Comparison of ENCODE assay signal across 12 mouse cellular contexts in the genomic region with DNA sequence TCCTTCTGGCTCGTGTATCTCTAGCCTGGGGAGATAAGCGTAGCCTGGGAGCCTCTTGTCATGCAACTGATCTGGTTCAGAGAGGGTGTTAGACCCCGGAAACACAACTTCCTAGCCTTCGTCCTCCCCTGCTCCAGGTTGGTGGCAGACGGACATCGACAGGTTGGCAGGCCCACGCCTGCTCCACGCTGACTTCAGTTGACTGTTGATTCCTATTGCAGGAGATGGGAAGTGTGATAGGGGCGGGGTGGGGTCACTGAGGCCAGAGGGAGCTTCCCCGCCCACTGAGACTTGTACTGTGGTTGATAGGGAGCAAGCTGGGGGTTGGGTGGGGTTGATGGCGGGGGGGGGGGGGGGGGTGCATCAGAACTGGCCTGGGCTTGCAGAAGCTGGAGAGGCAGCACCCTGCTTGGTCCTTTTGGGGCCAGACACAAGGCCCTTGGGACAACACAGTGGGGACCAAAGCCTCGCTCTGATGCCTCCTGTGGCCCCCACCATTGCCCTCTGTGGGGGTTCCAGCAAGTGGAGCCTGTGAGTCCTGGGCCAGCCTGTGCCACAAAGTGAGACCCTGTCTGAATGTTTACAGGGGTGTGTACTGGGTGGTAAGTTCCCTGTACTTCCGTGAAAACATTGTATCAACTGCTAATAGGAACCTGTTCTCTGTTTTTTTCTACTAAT. TPM values are rescaled to one million over a fixed set of nuclear protein-coding genes. Genes with fewer than 3 reads are reported as not detected.
A peak's percentile ranks its signal among the peaks of the same experiment; 100 is the strongest.
DNase-seq lines count a peak whose midpoint lies in the region; ATAC-seq and TF ChIP-seq lines count a peak whose summit lies in the region.
"Had no signal": no experiment of that assay in that cellular context is flagged by ENCODE, and none has a peak within 500 bp of the region (broad histone marks: within the 10 kb centered on the region; RNA-seq: fewer than 3 reads in every experiment).

No protein-coding gene starts in this region.

- peak; percentile 25; the same call in 1 of the 2 replicates for TF ChIP-seq POLR2A in bone marrow, adult 2 months (IDR thresholded peaks at IDR 0.05; ENCODE audit: borderline replicate concordance, control insufficient read depth, low read depth, low read length)

- peak overlapping the region; percentile 97 for H3K27ac ChIP-seq in bone marrow, adult 2 months (ENCODE audit: control insufficient read depth, insufficient read depth, low read depth, low read length, poor library complexity)
- peak overlapping the region; percentile 76 for H3K27ac ChIP-seq in liver, embryonic 13.5 days
- H3K27ac ChIP-seq in stomach, postnatal 0 days (replicated peaks) = peak overlapping the region; percentile 85
- H3K27ac ChIP-seq: lung, embryonic 15.5 days had no signal

- peaks cover 13% of the 10 kb centered on the region for H3K36me3 ChIP-seq in liver, embryonic 13.5 days
- peaks cover 9% of the 10 kb centered on the region; the same call in 1 of the 2 replicates for H3K36me3 ChIP-seq in stomach, postnatal 0 days (ENCODE audit: control insufficient read depth, insufficient read depth, low read length)

- DNase-seq in lung, postnatal 10 days = peak; percentile 43
- DNase-seq in lung, postnatal 25 days (ENCODE audit: low spot score) = no peak
- peak; percentile 69 for DNase-seq in liver, embryonic 13.5 days
- DNase-seq in stomach, postnatal 0 days (ENCODE audit: low spot score) = no peak
- DNase-seq in adrenal gland, postnatal 14 days = no peak
- DNase-seq: adrenal gland, postnatal 10 days; cerebellum, postnatal 14 days had no signal

- TF ChIP-seq CTCF in bone marrow, adult 2 months (IDR thresholded peaks at IDR 0.05; ENCODE audit: control insufficient read depth, insufficient read depth, low read length) = no peak
- TF ChIP-seq CTCF in stomach, postnatal 0 days (IDR thresholded peaks at IDR 0.05; ENCODE audit: low read depth) = no peak

- no peak overlapping the region for H3K4me3 ChIP-seq in bone marrow, adult 2 months (replicated peaks; ENCODE audit: control insufficient read depth, low read depth, low read length)
- H3K4me3 ChIP-seq in liver, embryonic 13.5 days (replicated peaks) = peak overlapping the region; percentile 11
- H3K4me3 ChIP-seq in stomach, postnatal 0 days (ENCODE audit: low read depth, low read length) = no peak overlapping the region
- H3K4me3 ChIP-seq: embryonic facial prominence, embryonic 15.5 days; lung, embryonic 15.5 days had no signal

- ATAC-seq in liver, embryonic 13.5 days (ENCODE audit: low read depth) = peak; percentile 74
- no peak for ATAC-seq in stomach, postnatal 0 days (ENCODE audit: low FRiP score, low TSS enrichment)
- ATAC-seq in inflammation-experienced regulatory T-cells, adult 6 months = no peak
- ATAC-seq: intestine, postnatal 0 days had no signal

- H3K27me3 ChIP-seq in liver, embryonic 13.5 days = no peaks in the 10 kb centered on the region
- no peaks in the 10 kb centered on the region for H3K27me3 ChIP-seq in stomach, postnatal 0 days (ENCODE audit: control insufficient read depth, insufficient read depth, low read length)
- H3K27me3 ChIP-seq: lung, embryonic 15.5 days had no signal

- H3K4me2 ChIP-seq in liver, embryonic 13.5 days = peak overlapping the region; percentile 72
- no peak overlapping the region for H3K4me2 ChIP-seq in stomach, postnatal 0 days (replicated peaks; ENCODE audit: low read depth)
- H3K4me2 ChIP-seq: lung, embryonic 15.5 days had no signal

- TF ChIP-seq EP300 in stomach, postnatal 0 days (optimal IDR thresholded peaks at IDR 0.05) = no peak

- WGBS in bone marrow, adult 2 months = 11% methylated on average over 13 of the region's 13 CpGs
- 13% methylated on average over 12 of the region's 13 CpGs for WGBS in liver, embryonic 13.5 days (ENCODE audit: insufficient replicate concordance)
- 48% methylated on average over 12 of the region's 13 CpGs for WGBS in stomach, postnatal 0 days

- H3K9ac ChIP-seq in liver, embryonic 13.5 days = peak overlapping the region; percentile 57
- no peak overlapping the region for H3K9ac ChIP-seq in stomach, postnatal 0 days (ENCODE audit: low read length)
- H3K9ac ChIP-seq: embryonic facial prominence, embryonic 15.5 days; lung, embryonic 15.5 days had no signal

- peaks cover 8% of the 10 kb centered on the region; the same call in 1 of the 2 replicates for H3K4me1 ChIP-seq in bone marrow, adult 2 months (ENCODE audit: control insufficient read depth, insufficient read depth, low read length)
- H3K4me1 ChIP-seq in liver, embryonic 13.5 days (replicated peaks) = peaks cover 42% of the 10 kb centered on the region
- no peaks in the 10 kb centered on the region for H3K4me1 ChIP-seq in stomach, postnatal 0 days (replicated peaks; ENCODE audit: control insufficient read depth, insufficient read depth)

- H3K9me3 ChIP-seq in liver, embryonic 13.5 days (replicated peaks) = no peaks in the 10 kb centered on the region
- H3K9me3 ChIP-seq in stomach, postnatal 0 days (ENCODE audit: control insufficient read depth, low read length) = no peaks in the 10 kb centered on the region
- H3K9me3 ChIP-seq: embryonic facial prominence, embryonic 15.5 days; lung, embryonic 15.5 days had no signal

RNA-seq across cellular contexts. Expression of a gene that starts 1.1 kb away (rescaled TPM):
- 5.4 and 9.4 TPM in 2 replicates for polyA plus RNA-seq in bone marrow, adult 2 months (2011; ENCODE audit: insufficient read depth, insufficient read length, low replicate concordance, missing spikeins)
- 7.2 and 7.5 TPM in 2 replicates for polyA plus RNA-seq in liver, embryonic 13.5 days (2015; fragmentation: Nextera tagmentation; extraction: Ambion mirVana)
- 9.8 and 10.1 TPM in 2 replicates for polyA plus RNA-seq in stomach, postnatal 0 days (2015; fragmentation: Nextera tagmentation; extraction: Ambion mirVana)
- polyA plus RNA-seq in inflammation-experienced regulatory T-cells, adult 6 months (2017; shearing (Covaris generic)) = 100 to 1,000 TPM in 1 of 3 experiments, 10 to 100 TPM in 2; 23.1 to 102 (median 24.3) TPM
- total RNA-seq in adrenal gland, postnatal 14 days (2021) = 0.85 and 1.9 TPM in 2 replicates

RNA-seq across cellular contexts. Expression of a gene that starts 19.8 kb away (rescaled TPM):
- polyA plus RNA-seq in bone marrow, adult 2 months (2011; ENCODE audit: insufficient read depth, insufficient read length, low replicate concordance, missing spikeins) = 12.3 and 23.8 TPM in 2 replicates
- 20.0 and 21.4 TPM in 2 replicates for polyA plus RNA-seq in liver, embryonic 13.5 days (2015; fragmentation: Nextera tagmentation; extraction: Ambion mirVana)
- polyA plus RNA-seq in stomach, postnatal 0 days (2015; fragmentation: Nextera tagmentation; extraction: Ambion mirVana) = 62.5 and 70.7 TPM in 2 replicates
- polyA plus RNA-seq in inflammation-experienced regulatory T-cells, adult 6 months (2017; shearing (Covaris generic)) = 10 to 100 TPM; 26.5 to 29.4 (median 28.7) TPM
- total RNA-seq in adrenal gland, postnatal 14 days (2021) = 65.0 and 67.2 TPM in 2 replicates

RNA-seq across cellular contexts. Expression of a gene that starts 25.2 kb away (rescaled TPM):
- polyA plus RNA-seq in bone marrow, adult 2 months (2011; ENCODE audit: insufficient read depth, insufficient read length, low replicate concordance, missing spikeins) = 7.6 and 15.8 TPM in 2 replicates
- polyA plus RNA-seq in liver, embryonic 13.5 days (2015; fragmentation: Nextera tagmentation; extraction: Ambion mirVana) = 2.3 and 2.4 TPM in 2 replicates
- polyA plus RNA-seq in stomach, postnatal 0 days (2015; fragmentation: Nextera tagmentation; extraction: Ambion mirVana) = 1.0 and 1.5 TPM in 2 replicates
- 10 to 100 TPM; 49.1 to 93.2 (median 50.3) TPM for polyA plus RNA-seq in inflammation-experienced regulatory T-cells, adult 6 months (2017; shearing (Covaris generic))
- total RNA-seq in adrenal gland, postnatal 14 days (2021) = 2.3 and 7.4 TPM in 2 replicates

RNA-seq across cellular contexts. Expression of a gene that starts 29.0 kb away (rescaled TPM):
- 30.2 and 61.0 TPM in 2 replicates for polyA plus RNA-seq in bone marrow, adult 2 months (2011; ENCODE audit: insufficient read depth, insufficient read length, low replicate concordance, missing spikeins)
- 41.5 TPM in 2 replicates for polyA plus RNA-seq in liver, embryonic 13.5 days (2015; fragmentation: Nextera tagmentation; extraction: Ambion mirVana)
- polyA plus RNA-seq in stomach, postnatal 0 days (2015; fragmentation: Nextera tagmentation; extraction: Ambion mirVana) = 37.0 and 38.3 TPM in 2 replicates
- polyA plus RNA-seq in inflammation-experienced regulatory T-cells, adult 6 months (2017; shearing (Covaris generic)) = 10 to 100 TPM; 34.3 to 41.1 (median 36.9) TPM
- total RNA-seq in adrenal gland, postnatal 14 days (2021) = 102 and 107 TPM in 2 replicates

RNA-seq across cellular contexts. Expression of a gene that starts 34.1 kb away (rescaled TPM):
- polyA plus RNA-seq in bone marrow, adult 2 months (2011; ENCODE audit: insufficient read depth, insufficient read length, low replicate concordance, missing spikeins) = 183 and 306 TPM in 2 replicates
- 201 and 215 TPM in 2 replicates for polyA plus RNA-seq in liver, embryonic 13.5 days (2015; fragmentation: Nextera tagmentation; extraction: Ambion mirVana)
- polyA plus RNA-seq in stomach, postnatal 0 days (2015; fragmentation: Nextera tagmentation; extraction: Ambion mirVana) = 429 and 495 TPM in 2 replicates
- 100 to 1,000 TPM in 2 of 3 experiments, 10 to 100 TPM in 1; 82.5 to 118 (median 109) TPM for polyA plus RNA-seq in inflammation-experienced regulatory T-cells, adult 6 months (2017; shearing (Covaris generic))
- total RNA-seq in adrenal gland, postnatal 14 days (2021) = 646 and 698 TPM in 2 replicates

Comparison
In these comparisons a context has a peak if more than half of its experiments do, and no peak if none do; other contexts are left out.
1. DNase-seq: peak in lung, postnatal 10 days (single experiment) and liver, embryonic 13.5 days (single experiment); none in lung, postnatal 25 days (single experiment), stomach, postnatal 0 days (single experiment) and adrenal gland, postnatal 14 days (single experiment).
2. Peak in every context shown above with its lines, with median percentiles within 50 percentile points of each other: H3K27ac ChIP-seq.